Mouse (Mus musculus) embryonic facial prominence, embryonic 10.5 days (tissue): Measurements from ENCODE around the gene Dab2. TPM values are rescaled to one million over a fixed set of nuclear protein-coding genes. Genes with fewer than 3 reads are reported as not detected.

Experiments used
- DNase-seq: peaks from one replicate; pipeline ENCODE4 v3.0.0-alpha.2; 2017; ENCODE audit warnings: low spot score
- H3K27ac ChIP-seq: fragments of 300-500 bp; sonication (generic); replicated peaks from 2 replicates; pipeline ENCODE4 v1.5.1; 2016; ENCODE audit warnings: mild to moderate bottlenecking
- H3K27me3 ChIP-seq: fragments of 300-500 bp; sonication (generic); replicated peaks from 2 replicates; pipeline ENCODE4 v1.6.1; 2016; ENCODE audit warnings: low read depth, mild to moderate bottlenecking; ENCODE audit not compliant: poor library complexity, severe bottlenecking
- H3K36me3 ChIP-seq: fragments of 300-500 bp; sonication (generic); replicated peaks from 2 replicates; pipeline ENCODE4 v1.6.1; 2016; ENCODE audit warnings: mild to moderate bottlenecking, moderate library complexity
- H3K4me1 ChIP-seq: fragments of 300-500 bp; sonication (generic); 2 replicates; pipeline ENCODE4 v1.6.1; 2016
- H3K4me3 ChIP-seq: fragments of 300-500 bp; sonication (generic); 2 replicates; pipeline ENCODE4 v1.5.1; 2016; ENCODE audit warnings: mild to moderate bottlenecking, moderate library complexity
- H3K9me3 ChIP-seq: fragments of 300-500 bp; sonication (generic); 2 replicates; pipeline ENCODE4 v1.6.1; 2016; ENCODE audit warnings: mild to moderate bottlenecking
- WGBS: fragments of 180-500 bp; shearing (Covaris S2); methylation state at CpG from one replicate; pipeline ENCODE4 v1.1.7; 2016; 5-methylcytosine and 5-hydroxymethylcytosine counted together
- polyA plus RNA-seq: library from polyadenylated mRNA; unstranded; fragments of >200 nt; fragmentation: Nextera tagmentation; extraction: Ambion mirVana; gene quantifications from 2 replicates; pipeline ENCODE4 v1.2.1, GENCODE M21; 2016

Gene Dab2
- polyA plus RNA-seq, 1 experiment from 2014 or later, result 47.5 TPM

GRCm38 (mm10) chr15:6448892-6449291, 149.3 kb downstream of the Dab2 start:
- Histone ChIP-seq H3K4me3 (no peak overlapping the region), H3K27ac (no peak overlapping the region), H3K9me3 (no peaks in the 10 kb centered on the region), H3K27me3 (no peaks in the 10 kb centered on the region), H3K4me1 (peaks cover 7% of the 10 kb centered on the region; the same call in 1 of the 2 replicates), H3K36me3 (no peaks in the 10 kb centered on the region)
- WGBS, result 42% methylated on average over 9 of the region's 9 CpGs
- DNase-seq, result no peak

- WGBS, result 59% methylated on average over 2 of the region's 2 CpGs
- Histone ChIP-seq H3K27me3 (no peaks in the 10 kb centered on the region), H3K36me3 (no peaks in the 10 kb centered on the region), H3K4me3 (no peak overlapping the region), H3K4me1 (no peaks in the 10 kb centered on the region), H3K9me3 (no peaks in the 10 kb centered on the region), H3K27ac (no peak overlapping the region)
- no peak for DNase-seq
These were observed 154.9 kb downstream of the Dab2 start for GRCm38 (mm10) chr15:6454461-6454860.

DNA sequence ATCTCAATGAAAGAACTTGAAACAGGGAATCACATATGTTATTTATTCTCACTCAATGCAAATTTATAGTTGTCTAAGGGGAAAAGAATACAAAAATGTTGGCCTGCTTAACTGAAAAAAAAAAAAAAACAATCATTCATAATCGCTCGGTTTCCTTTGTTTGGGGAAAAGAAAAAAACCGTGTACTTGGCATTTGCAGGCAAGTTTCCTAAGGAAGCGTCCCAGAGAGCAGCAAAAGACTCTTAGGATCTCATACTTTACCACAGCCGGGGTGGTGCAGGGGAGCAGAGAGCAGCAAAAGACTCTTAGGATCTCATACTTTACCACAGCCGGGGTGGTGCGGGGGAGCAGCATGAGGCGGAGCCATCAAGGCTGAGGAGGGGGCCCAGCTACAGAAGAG, 161.8 kb downstream of the Dab2 start:
- H3K27ac ChIP-seq, result no peak overlapping the region
- WGBS, result 78% methylated on average over 8 of the region's 8 CpGs

DNA sequence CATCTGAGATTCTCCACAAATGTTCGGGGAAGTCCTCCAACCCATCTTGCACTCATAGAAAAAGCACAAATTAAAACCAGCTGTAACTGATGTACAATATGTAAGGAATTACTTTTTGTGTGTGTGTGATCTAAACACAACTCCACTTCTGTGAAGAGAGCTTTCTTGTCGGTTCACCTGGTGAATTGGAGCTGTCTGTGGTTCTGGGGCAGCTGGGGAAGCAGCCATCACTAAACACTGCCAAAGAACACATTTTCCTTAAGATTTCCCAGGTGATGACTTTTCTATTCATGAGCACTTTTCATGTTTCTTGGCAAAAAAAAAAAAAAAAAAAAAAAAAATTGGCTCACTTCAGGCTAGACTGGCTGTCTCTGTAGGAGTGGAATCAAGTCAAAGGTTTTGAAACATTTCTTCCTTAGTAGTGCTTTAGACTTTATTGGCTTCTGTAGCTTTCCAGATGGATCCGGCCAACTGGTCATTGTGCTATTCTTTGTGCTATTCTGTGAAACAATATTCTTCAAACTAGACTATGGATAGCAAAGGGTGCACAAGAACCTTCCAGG, 163.9 kb downstream of the Dab2 start:
- Histone ChIP-seq H3K27me3 (no peaks in the 10 kb centered on the region), H3K4me3 (no peak overlapping the region), H3K27ac (no peak overlapping the region), H3K36me3 (no peaks in the 10 kb centered on the region), H3K4me1 (peaks cover 5% of the 10 kb centered on the region; the same call in 1 of the 2 replicates), H3K9me3 (no peaks in the 10 kb centered on the region)
- no peak for DNase-seq
- 77% methylated on average over 3 of the region's 3 CpGs for WGBS

More for the DNA sequence above, 161.8 kb downstream of the Dab2 start:
- H3K4me3 ChIP-seq, result no peak overlapping the region
- H3K36me3 ChIP-seq, result no peaks in the 10 kb centered on the region
- H3K9me3 ChIP-seq, result no peaks in the 10 kb centered on the region
- DNase-seq, result no peak
- H3K4me1 ChIP-seq, result no peaks in the 10 kb centered on the region; the same call in 1 of the 2 replicates
- H3K27me3 ChIP-seq, result no peaks in the 10 kb centered on the region

- Histone ChIP-seq H3K4me3 (no peak overlapping the region), H3K27me3 (no peaks in the 10 kb centered on the region), H3K36me3 (no peaks in the 10 kb centered on the region), H3K27ac (no peak overlapping the region), H3K9me3 (no peaks in the 10 kb centered on the region), H3K4me1 (peaks cover 5% of the 10 kb centered on the region; the same call in 1 of the 2 replicates)
- DNase-seq, result peak; percentile 48
- 47% methylated on average over 10 of the region's 10 CpGs for WGBS
These were observed 167.4 kb downstream of the Dab2 start for GRCm38 (mm10) chr15:6466995-6467394.

GRCm38 (mm10) chr15:6468845-6469244, 169.3 kb downstream of the Dab2 start:
- Histone ChIP-seq H3K27me3 (no peaks in the 10 kb centered on the region), H3K9me3 (no peaks in the 10 kb centered on the region), H3K4me3 (no peak overlapping the region), H3K27ac (no peak overlapping the region), H3K4me1 (peaks cover 5% of the 10 kb centered on the region; the same call in 1 of the 2 replicates), H3K36me3 (no peaks in the 10 kb centered on the region)
- WGBS, result 91% methylated on average over 1 of the region's 1 CpGs
- no peak for DNase-seq

DNA sequence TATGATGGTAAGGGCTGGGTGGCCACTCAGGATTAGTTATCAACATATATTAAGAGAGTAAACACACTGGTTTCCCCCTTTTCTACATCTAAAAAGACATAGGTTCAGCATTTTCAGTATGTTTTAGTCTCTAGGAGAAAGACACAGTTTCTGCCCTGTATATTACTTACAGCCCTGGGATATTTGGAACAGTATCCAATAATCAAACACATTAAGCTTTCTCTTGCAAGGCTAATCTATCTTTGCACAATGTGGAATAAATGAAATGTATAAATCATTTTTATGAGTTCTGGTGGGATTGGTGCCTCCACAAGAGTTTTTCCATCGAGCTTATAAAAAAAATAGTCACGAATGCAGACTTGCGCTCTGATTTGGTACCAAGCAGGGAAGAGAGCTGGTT, 169.8 kb downstream of the Dab2 start:
- Histone ChIP-seq H3K27ac (no peak overlapping the region), H3K4me3 (no peak overlapping the region), H3K4me1 (peaks cover 5% of the 10 kb centered on the region; the same call in 1 of the 2 replicates), H3K27me3 (no peaks in the 10 kb centered on the region), H3K36me3 (no peaks in the 10 kb centered on the region), H3K9me3 (no peaks in the 10 kb centered on the region)
- no peak for DNase-seq
- 92% methylated on average over 3 of the region's 3 CpGs for WGBS

GRCm38 (mm10) chr15:6483561-6483960, 184.0 kb downstream of the Dab2 start:
- Histone ChIP-seq H3K36me3 (no peaks in the 10 kb centered on the region), H3K4me1 (no peaks in the 10 kb centered on the region), H3K4me3 (no peak overlapping the region), H3K9me3 (no peaks in the 10 kb centered on the region), H3K27ac (no peak overlapping the region), H3K27me3 (no peaks in the 10 kb centered on the region)
- no peak for DNase-seq
- WGBS, result 70% methylated on average over 3 of the region's 3 CpGs

Other genes with a start within 250 kb of the Dab2 start
- not detected in 2 replicates for gene C9, start 145.5 kb downstream of the Dab2 start, polyA plus RNA-seq
- 2.3 and 3.3 TPM in 2 replicates for gene Fyb, start 223.1 kb downstream of the Dab2 start, polyA plus RNA-seq